Mouse (Mus musculus) G1E (cell line): ENCODE measurements around the gene Tdo2.

ENCODE experiments used
- CTCF ChIP-seq: IDR thresholded peaks from 2 replicates; pipeline ENCODE4 v1.5.1; 2012; ENCODE audit warnings: low read depth, low read length, inconsistent platforms, mixed read lengths
- GATA1 ChIP-seq: IDR thresholded peaks from 2 replicates; pipeline ENCODE4 v1.6.1; 2012; ENCODE audit warnings: borderline replicate concordance, low read length, inconsistent platforms, mixed read lengths

DNA sequence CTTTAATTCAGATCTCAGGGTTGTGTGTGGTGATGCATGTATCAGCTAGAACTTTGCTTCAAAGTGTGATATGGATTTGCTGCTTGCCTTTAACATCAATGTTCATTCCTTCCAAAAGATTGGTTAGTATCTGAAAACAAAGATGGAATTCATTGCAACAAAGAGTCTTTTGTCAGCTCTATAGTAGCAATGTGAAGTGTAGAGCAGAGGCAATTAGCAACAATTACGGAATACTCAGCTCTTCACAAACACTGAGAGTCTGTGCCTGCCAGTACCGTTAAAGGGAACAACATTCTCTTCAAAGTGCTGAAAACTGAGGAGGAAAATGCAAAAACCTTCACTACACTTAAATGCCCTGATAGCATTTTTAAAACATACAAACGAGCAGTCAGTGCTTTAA, 56.3 kb downstream of the Tdo2 start:
- TF ChIP-seq CTCF (no peak), GATA1 (no peak)
